Comparison of ENCODE assay signal across 10 mouse cellular contexts in genomic region chr4:33926730-33927263, GRCm38 (mm10). TPM values are rescaled to one million over a fixed set of nuclear protein-coding genes. Genes with fewer than 3 reads are reported as not detected.
DNase-seq lines count a peak whose midpoint lies in the region; ATAC-seq lines count a peak whose summit lies in the region.
"Had no signal": no experiment of that assay in that cellular context is flagged by ENCODE, and none has a peak within 500 bp of the region (broad histone marks: within the 10 kb centered on the region; RNA-seq: fewer than 3 reads in every experiment).

No protein-coding gene starts in this region.

- H3K9me3 ChIP-seq in limb, embryonic 12.5 days = no peaks in the 10 kb centered on the region
- no peaks in the 10 kb centered on the region for H3K9me3 ChIP-seq in limb, embryonic 10.5 days (replicated peaks)
- H3K9me3 ChIP-seq in forebrain, embryonic 12.5 days = no peaks in the 10 kb centered on the region
- no peaks in the 10 kb centered on the region for H3K9me3 ChIP-seq in limb, embryonic 13.5 days
- H3K9me3 ChIP-seq in neural tube, embryonic 15.5 days (replicated peaks) = no peaks in the 10 kb centered on the region
- no peaks in the 10 kb centered on the region for H3K9me3 ChIP-seq in liver, embryonic 11.5 days (ENCODE audit: control insufficient read depth, low read length)
- H3K9me3 ChIP-seq: intestine, embryonic 15.5 days had no signal

- no peak overlapping the region for H3K27ac ChIP-seq in limb, embryonic 12.5 days
- H3K27ac ChIP-seq in limb, embryonic 10.5 days = no peak overlapping the region
- H3K27ac ChIP-seq in forebrain, embryonic 12.5 days = no peak overlapping the region
- no peak overlapping the region for H3K27ac ChIP-seq in limb, embryonic 13.5 days
- peak overlapping the region; percentile 2 for H3K27ac ChIP-seq in neural tube, embryonic 15.5 days (replicated peaks)
- H3K27ac ChIP-seq in liver, embryonic 11.5 days (ENCODE audit: low read depth, low read length) = no peak overlapping the region
- H3K27ac ChIP-seq: intestine, embryonic 15.5 days had no signal

- no peak overlapping the region for H3K9ac ChIP-seq in limb, embryonic 12.5 days (replicated peaks)
- H3K9ac ChIP-seq in forebrain, embryonic 12.5 days = 0 out of 2 replicates have a peak overlapping the region, but pooled peaks have one; percentile 7
- H3K9ac ChIP-seq in limb, embryonic 13.5 days = no peak overlapping the region
- peak overlapping the region; percentile 21 for H3K9ac ChIP-seq in neural tube, embryonic 15.5 days (replicated peaks)
- no peak overlapping the region for H3K9ac ChIP-seq in liver, embryonic 11.5 days (ENCODE audit: low read depth, low read length)
- H3K9ac ChIP-seq: intestine, embryonic 15.5 days had no signal

- 0 out of 2 replicates have a peak overlapping the region, but pooled peaks have one; percentile 10 for H3K4me2 ChIP-seq in limb, embryonic 12.5 days
- H3K4me2 ChIP-seq in forebrain, embryonic 12.5 days = peak overlapping the region; percentile 32
- peak overlapping the region; percentile 15; the same call in 1 of the 2 replicates for H3K4me2 ChIP-seq in limb, embryonic 13.5 days (replicated peaks)
- peak overlapping the region; percentile 94 for H3K4me2 ChIP-seq in neural tube, embryonic 15.5 days
- no peak overlapping the region for H3K4me2 ChIP-seq in liver, embryonic 11.5 days
- H3K4me2 ChIP-seq: intestine, embryonic 15.5 days had no signal

- H3K36me3 ChIP-seq in limb, embryonic 12.5 days = no peaks in the 10 kb centered on the region
- H3K36me3 ChIP-seq in limb, embryonic 10.5 days = no peaks in the 10 kb centered on the region
- no peaks in the 10 kb centered on the region for H3K36me3 ChIP-seq in forebrain, embryonic 12.5 days (replicated peaks)
- H3K36me3 ChIP-seq in limb, embryonic 13.5 days = no peaks in the 10 kb centered on the region
- no peaks in the 10 kb centered on the region for H3K36me3 ChIP-seq in neural tube, embryonic 15.5 days
- H3K36me3 ChIP-seq in liver, embryonic 11.5 days (ENCODE audit: control insufficient read depth, insufficient read depth, low read length) = no peaks in the 10 kb centered on the region
- H3K36me3 ChIP-seq: intestine, embryonic 15.5 days had no signal

- no peak for DNase-seq in limb, embryonic 10.5 days (ENCODE audit: low spot score)
- no peak for DNase-seq in liver, embryonic 11.5 days (ENCODE audit: low spot score)
- no peak for DNase-seq in spleen, postnatal 4 days (ENCODE audit: low spot score in 2 of 2)
- DNase-seq: left cerebral cortex, postnatal 4 days had no signal

- 0 out of 2 replicates have a peak, but pooled peaks cover 10% of the 10 kb centered on the region for H3K4me1 ChIP-seq in limb, embryonic 12.5 days (replicated peaks)
- H3K4me1 ChIP-seq in limb, embryonic 10.5 days = peaks cover 22% of the 10 kb centered on the region
- H3K4me1 ChIP-seq in forebrain, embryonic 12.5 days = peaks cover 20% of the 10 kb centered on the region
- peaks cover 8% of the 10 kb centered on the region; the same call in 1 of the 2 replicates for H3K4me1 ChIP-seq in limb, embryonic 13.5 days
- H3K4me1 ChIP-seq in neural tube, embryonic 15.5 days = peaks cover 19% of the 10 kb centered on the region
- no peaks in the 10 kb centered on the region for H3K4me1 ChIP-seq in liver, embryonic 11.5 days (replicated peaks; ENCODE audit: control insufficient read depth, insufficient read depth, low read length)

- WGBS in limb, embryonic 12.5 days = 87% methylated on average over 7 of the region's 7 CpGs
- WGBS in limb, embryonic 10.5 days = 90% methylated on average over 7 of the region's 7 CpGs
- 75% methylated on average over 7 of the region's 7 CpGs for WGBS in forebrain, embryonic 12.5 days
- 87% methylated on average over 7 of the region's 7 CpGs for WGBS in limb, embryonic 13.5 days
- 58% methylated on average over 7 of the region's 7 CpGs for WGBS in neural tube, embryonic 15.5 days
- WGBS in liver, embryonic 11.5 days = 81% methylated on average over 7 of the region's 7 CpGs

- ATAC-seq in limb, embryonic 12.5 days (ENCODE audit: insufficient number of reproducible peaks, insufficient read depth, low FRiP score, low TSS enrichment, low read depth) = no peak
- ATAC-seq in forebrain, embryonic 12.5 days (ENCODE audit: low FRiP score) = no peak
- no peak for ATAC-seq in limb, embryonic 13.5 days (ENCODE audit: low FRiP score, low read depth)
- ATAC-seq in neural tube, embryonic 15.5 days (ENCODE audit: low FRiP score) = no peak
- no peak for ATAC-seq in liver, embryonic 11.5 days (replicated peaks; ENCODE audit: low FRiP score)
- ATAC-seq: intestine, embryonic 15.5 days had no signal

- peaks cover 15% of the 10 kb centered on the region for H3K27me3 ChIP-seq in limb, embryonic 12.5 days
- peaks cover 30% of the 10 kb centered on the region for H3K27me3 ChIP-seq in limb, embryonic 10.5 days (ENCODE audit: low read depth, poor library complexity, severe bottlenecking)
- peaks cover 34% of the 10 kb centered on the region for H3K27me3 ChIP-seq in forebrain, embryonic 12.5 days
- H3K27me3 ChIP-seq in limb, embryonic 13.5 days = peaks cover 25% of the 10 kb centered on the region
- H3K27me3 ChIP-seq in neural tube, embryonic 15.5 days (replicated peaks) = peaks cover 2% of the 10 kb centered on the region; the same call in 1 of the 2 replicates
- H3K27me3 ChIP-seq in liver, embryonic 11.5 days (replicated peaks; ENCODE audit: control insufficient read depth, insufficient read depth, low read length) = peaks cover 43% of the 10 kb centered on the region
- H3K27me3 ChIP-seq: CH12.LX had no signal

- 0 out of 2 replicates have a peak overlapping the region, but pooled peaks have one; percentile 19 for H3K4me3 ChIP-seq in limb, embryonic 12.5 days (replicated peaks)
- no peak overlapping the region for H3K4me3 ChIP-seq in limb, embryonic 10.5 days
- peak overlapping the region; percentile 25 for H3K4me3 ChIP-seq in forebrain, embryonic 12.5 days (replicated peaks)
- no peak overlapping the region for H3K4me3 ChIP-seq in limb, embryonic 13.5 days
- H3K4me3 ChIP-seq in neural tube, embryonic 15.5 days (replicated peaks) = peak overlapping the region; percentile 43
- H3K4me3 ChIP-seq in liver, embryonic 11.5 days (ENCODE audit: low read depth, low read length) = no peak overlapping the region
- H3K4me3 ChIP-seq: intestine, embryonic 15.5 days had no signal

RNA-seq across cellular contexts. Expression of gene Cnr1, which starts 2.4 kb away (rescaled TPM):
- 5.2 and 6.2 TPM in 2 replicates for polyA plus RNA-seq in limb, embryonic 12.5 days (2016; fragmentation: Nextera tagmentation; extraction: Ambion mirVana)
- 2.2 and 2.8 TPM in 2 replicates for polyA plus RNA-seq in limb, embryonic 10.5 days (2016; fragmentation: Nextera tagmentation; extraction: Ambion mirVana)
- polyA plus RNA-seq in forebrain, embryonic 12.5 days (2016; fragmentation: Nextera tagmentation; extraction: Ambion mirVana) = 34.9 and 35.4 TPM in 2 replicates
- 4.7 and 4.8 TPM in 2 replicates for polyA plus RNA-seq in limb, embryonic 13.5 days (2015; fragmentation: Nextera tagmentation; extraction: Ambion mirVana)
- 41.6 and 52.5 TPM in 2 replicates for polyA plus RNA-seq in neural tube, embryonic 15.5 days (2015; fragmentation: Nextera tagmentation; extraction: Ambion mirVana)
- 0.57 and 0.62 TPM in 2 replicates for polyA plus RNA-seq in liver, embryonic 11.5 days (2014; fragmentation: Nextera tagmentation; extraction: Ambion mirVana)

Comparison
In these comparisons a context has a peak if more than half of its experiments do, and no peak if none do; other contexts are left out.
1. H3K4me3 ChIP-seq: peak in limb, embryonic 12.5 days (single experiment), forebrain, embryonic 12.5 days (single experiment) and neural tube, embryonic 15.5 days (single experiment); none in limb, embryonic 10.5 days (single experiment), limb, embryonic 13.5 days (single experiment) and liver, embryonic 11.5 days (single experiment).
2. H3K9ac ChIP-seq: peak in forebrain, embryonic 12.5 days (single experiment) and neural tube, embryonic 15.5 days (single experiment); none in limb, embryonic 12.5 days (single experiment), limb, embryonic 13.5 days (single experiment) and liver, embryonic 11.5 days (single experiment).